Mouse (Mus musculus) cerebellum, postnatal 4 days (tissue): ENCODE measurements around the gene Uck2.
A peak's percentile ranks its signal among the peaks of the same experiment; 100 is the strongest.

ENCODE experiments used
- DNase-seq, 2 experiments: peaks; one replicate each; pipeline ENCODE4 v3.0.0; 2022; ENCODE audit warnings: low spot score in 2 of 2, mixed read lengths in 1 of 2

Uck2 gene

GRCm38 (mm10) chr1:167283441-167284257 lies 1.5 kb downstream of the Uck2 start:
- peak in 1 of 2 experiments; percentile 50 for DNase-seq

GRCm38 (mm10) chr1:167282768-167283167 lies 2.4 kb downstream of the Uck2 start:
- DNase-seq: no peak

GRCm38 (mm10) chr1:167282112-167282511 lies 3.0 kb downstream of the Uck2 start:
- no peak for DNase-seq

- no peak for DNase-seq
These were observed 5.1 kb downstream of the Uck2 start for GRCm38 (mm10) chr1:167280061-167280460.

- no peak for DNase-seq
These were observed 5.9 kb downstream of the Uck2 start for GRCm38 (mm10) chr1:167279160-167279715.

- DNase-seq: no peak
These were observed 6.7 kb downstream of the Uck2 start for GRCm38 (mm10) chr1:167278395-167278794.

- no peak for DNase-seq
These were observed 10.3 kb downstream of the Uck2 start for GRCm38 (mm10) chr1:167274646-167275390.

- DNase-seq: no peak
These were observed 11.5 kb downstream of the Uck2 start for GRCm38 (mm10) chr1:167273380-167274163.

- DNase-seq: no peak
These were observed 13.3 kb downstream of the Uck2 start for GRCm38 (mm10) chr1:167271841-167272240.

- DNase-seq: no peak
These were observed 13.8 kb downstream of the Uck2 start for GRCm38 (mm10) chr1:167271304-167271703.

- peak in 1 of 2 experiments; percentile 54 for DNase-seq
These were observed 14.6 kb downstream of the Uck2 start for GRCm38 (mm10) chr1:167270342-167271111.

- peak in 1 of 2 experiments; percentile 66 for DNase-seq
These were observed 15.3 kb downstream of the Uck2 start for GRCm38 (mm10) chr1:167269856-167270270.

- no peak for DNase-seq
These were observed 15.7 kb downstream of the Uck2 start for GRCm38 (mm10) chr1:167269350-167269811.

GRCm38 (mm10) chr1:167268360-167269063 lies 16.6 kb downstream of the Uck2 start:
- no peak for DNase-seq

- DNase-seq: no peak
These were observed 18.4 kb downstream of the Uck2 start for GRCm38 (mm10) chr1:167266720-167267119.

- no peak for DNase-seq
These were observed 19.8 kb downstream of the Uck2 start for GRCm38 (mm10) chr1:167265366-167265765.

- no peak for DNase-seq
These were observed 22.6 kb downstream of the Uck2 start for GRCm38 (mm10) chr1:167262489-167263041.

GRCm38 (mm10) chr1:167261750-167262149 lies 23.4 kb downstream of the Uck2 start:
- DNase-seq: no peak

- no peak for DNase-seq
These were observed 25.4 kb downstream of the Uck2 start for GRCm38 (mm10) chr1:167259702-167260101.
